Mouse (Mus musculus): ENCODE data around the gene Gm13287.
"Not testable (repeated sequence)": the region's sequence is repeated elsewhere in the genome, so short reads cannot be mapped to it uniquely, and the experiment has no call there.

DNA sequence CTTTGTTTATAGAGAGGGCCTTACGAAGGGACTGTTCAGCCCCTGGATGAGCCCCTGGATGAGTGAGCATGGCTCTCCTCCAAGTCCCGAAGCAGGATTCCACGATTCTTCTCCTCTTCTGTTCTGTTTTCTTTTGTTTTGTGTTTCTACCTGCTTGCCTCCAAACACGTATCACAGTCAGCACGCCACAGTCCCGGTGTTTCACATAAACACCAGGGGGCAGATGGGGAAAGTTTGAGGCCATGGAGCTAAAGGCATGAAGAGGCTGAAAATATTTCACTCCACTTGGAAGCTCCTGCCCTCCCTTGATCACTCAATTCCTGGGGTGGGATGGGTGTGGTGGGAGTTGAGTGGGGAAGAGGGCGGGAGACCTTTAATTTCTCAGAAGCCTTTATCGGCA is 41.3 kb upstream of the Gm13287 start:
- not testable (repeated sequence) for TF ChIP-seq POLR2A (IDR thresholded peaks at IDR 0.05; ENCODE audit: control insufficient read depth, low read depth, low read length); CTCF (IDR thresholded peaks at IDR 0.05; ENCODE audit: control insufficient read depth, insufficient read depth, insufficient replicate concordance, low read depth, low read length)
